Mouse (Mus musculus) liver, adult 2 months (tissue): ENCODE measurements around the gene Per2. TPM values are rescaled to one million over a fixed set of nuclear protein-coding genes. Genes with fewer than 3 reads are reported as not detected.

Experiments used
- DNase-seq: peaks from one replicate; pipeline ENCODE4 v3.0.0-alpha.2; 2011; ENCODE audit warnings: low read depth, low spot score; ENCODE audit errors: extremely low read depth
- H3K27ac ChIP-seq: fragments of 200-500 bp; replicated peaks from 2 replicates; pipeline ENCODE4 v1.5.1; 2012; ENCODE audit warnings: low read depth, mild to moderate bottlenecking, control low read depth, inconsistent platforms, low read length; ENCODE audit not compliant: insufficient read depth
- H3K27me3 ChIP-seq: fragments of 200-500 bp; 2 replicates; pipeline ENCODE4 v1.6.1; 2012; ENCODE audit warnings: mild to moderate bottlenecking, moderate library complexity, low read length, inconsistent platforms; ENCODE audit not compliant: control insufficient read depth, insufficient read depth
- H3K36me3 ChIP-seq: fragments of 200-500 bp; 2 replicates; pipeline ENCODE4 v1.6.1; 2012; ENCODE audit warnings: low read length, inconsistent platforms; ENCODE audit not compliant: control insufficient read depth, insufficient read depth
- H3K4me1 ChIP-seq: fragments of 200-500 bp; 2 replicates; pipeline ENCODE4 v1.6.1; 2011; ENCODE audit warnings: low read length; ENCODE audit not compliant: control insufficient read depth, insufficient read depth
- H3K4me3 ChIP-seq: fragments of 200-500 bp; 2 replicates; pipeline ENCODE4 v1.5.1; 2011; ENCODE audit warnings: low read depth, mild to moderate bottlenecking, control low read depth, low read length, moderate library complexity; ENCODE audit not compliant: insufficient read depth
- H3K79me2 ChIP-seq: fragments of 200-500 bp; 2 replicates; pipeline ENCODE4 v1.6.1; 2012; ENCODE audit warnings: inconsistent platforms, mild to moderate bottlenecking, low read length, moderate library complexity; ENCODE audit not compliant: control insufficient read depth, insufficient read depth
- H3K9ac ChIP-seq: fragments of 200-500 bp; 2 replicates; pipeline ENCODE4 v1.6.1; 2012; ENCODE audit warnings: low read depth, mild to moderate bottlenecking, control low read depth, inconsistent platforms, low read length
- CTCF ChIP-seq: fragments of 200-500 bp; IDR thresholded peaks from 2 replicates; pipeline ENCODE4 v1.5.1; 2011; ENCODE audit warnings: low read depth, low read length, control low read depth
- POLR2A ChIP-seq: fragments of 200-500 bp; IDR thresholded peaks from 2 replicates; pipeline ENCODE4 v1.6.1; 2011; ENCODE audit warnings: low read length, control low read depth; ENCODE audit not compliant: insufficient read depth; ENCODE audit errors: extremely low read depth
- WGBS: fragments of 180-500 bp; shearing (Covaris S2); methylation state at CpG from one replicate; pipeline ENCODE4 v1.1.7; 2018; 5-methylcytosine and 5-hydroxymethylcytosine counted together
- polyA plus RNA-seq: library from polyadenylated mRNA; depleted of rRNA; stranded (reverse); fragments of >200 nt; gene quantifications from 2 replicates; pipeline ENCODE4 v1.2.3, GENCODE M21; 2012
- total RNA-seq: library from RNA; depleted of rRNA; stranded (reverse); fragments of >200 nt; gene quantifications from 2 replicates; pipeline ENCODE4 v1.2.3, GENCODE M21; 2014

The Per2 gene
- total and polyA plus RNA-seq, 2 experiments: 4.9 to 7.7 TPM

DNA sequence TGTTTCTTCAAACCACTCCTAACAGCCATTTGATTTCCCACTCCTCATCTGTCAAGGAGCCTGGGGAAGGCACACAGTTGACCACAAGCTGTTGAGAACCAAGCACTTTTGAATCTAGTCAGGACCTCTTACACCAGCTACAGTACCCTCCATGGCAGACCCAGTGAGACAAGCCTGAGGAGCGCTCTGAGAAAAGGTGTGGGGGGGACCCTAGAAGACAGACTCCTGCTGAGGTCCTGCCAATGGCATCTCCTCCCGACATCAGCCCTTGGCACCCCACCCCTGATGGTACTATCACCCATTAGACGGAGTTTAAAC is 22.1 kb downstream of the Per2 start:
- peaks cover 29% of the 10 kb centered on the region for H3K36me3 ChIP-seq

DNA sequence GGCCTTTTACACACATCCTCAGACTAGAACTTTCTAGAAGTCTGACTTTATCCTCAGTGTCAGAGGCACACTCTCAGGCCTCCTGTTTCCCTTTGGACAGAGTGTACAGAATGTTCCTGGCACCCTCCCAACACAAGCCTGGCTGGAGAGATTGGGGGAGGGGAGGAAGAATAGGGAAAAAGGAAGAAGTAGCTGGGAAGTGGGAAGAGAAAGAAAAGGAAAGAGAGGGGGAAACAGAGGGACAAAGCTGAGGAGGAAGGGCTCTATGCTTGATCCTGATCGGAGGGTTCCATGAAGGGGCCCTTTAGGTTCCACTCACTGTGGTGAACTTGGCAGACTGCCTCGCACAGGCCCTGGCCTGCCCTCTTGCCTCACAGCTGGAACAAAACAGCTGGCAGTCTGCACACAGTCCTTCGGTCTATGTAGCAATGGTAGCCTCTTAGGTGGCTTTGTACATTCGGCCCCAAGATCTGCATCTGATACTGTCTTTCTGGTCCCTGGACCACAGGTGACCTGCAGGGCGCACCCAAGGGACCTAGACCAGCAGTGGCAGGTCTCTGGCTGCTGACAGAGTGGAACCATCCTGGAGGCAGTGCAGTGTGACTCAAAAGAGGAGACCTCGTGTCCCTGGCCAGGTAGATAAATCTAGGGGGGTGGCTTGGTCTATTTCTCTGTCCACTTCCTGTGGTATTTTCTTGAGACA is 22.6 kb downstream of the Per2 start:
- peak overlapping the region; percentile 94 for H3K27ac ChIP-seq
- H3K4me3 ChIP-seq: no peak overlapping the region
- H3K79me2 ChIP-seq: no peaks in the 10 kb centered on the region
- peaks cover 29% of the 10 kb centered on the region for H3K36me3 ChIP-seq
- WGBS: 15% methylated on average over 6 of the region's 6 CpGs
- H3K9ac ChIP-seq: peak overlapping the region; percentile 43; the same call in 1 of the 2 replicates
- no peaks in the 10 kb centered on the region for H3K27me3 ChIP-seq
- TF ChIP-seq POLR2A (no peak), CTCF (no peak)
- DNase-seq: peak; percentile 93
- peaks cover 41% of the 10 kb centered on the region for H3K4me1 ChIP-seq

More for the DNA sequence above, 22.1 kb downstream of the Per2 start:
- 91% methylated on average over 3 of the region's 3 CpGs for WGBS
- H3K4me1 ChIP-seq: peaks cover 46% of the 10 kb centered on the region
- DNase-seq: no peak
- no peaks in the 10 kb centered on the region for H3K79me2 ChIP-seq
- H3K27me3 ChIP-seq: no peaks in the 10 kb centered on the region
- H3K9ac ChIP-seq: 0 out of 2 replicates have a peak overlapping the region, but pooled peaks have one; percentile 6
- no peak overlapping the region for H3K4me3 ChIP-seq
- peak overlapping the region; percentile 94 for H3K27ac ChIP-seq
- TF ChIP-seq CTCF (no peak), POLR2A (no peak)

DNA sequence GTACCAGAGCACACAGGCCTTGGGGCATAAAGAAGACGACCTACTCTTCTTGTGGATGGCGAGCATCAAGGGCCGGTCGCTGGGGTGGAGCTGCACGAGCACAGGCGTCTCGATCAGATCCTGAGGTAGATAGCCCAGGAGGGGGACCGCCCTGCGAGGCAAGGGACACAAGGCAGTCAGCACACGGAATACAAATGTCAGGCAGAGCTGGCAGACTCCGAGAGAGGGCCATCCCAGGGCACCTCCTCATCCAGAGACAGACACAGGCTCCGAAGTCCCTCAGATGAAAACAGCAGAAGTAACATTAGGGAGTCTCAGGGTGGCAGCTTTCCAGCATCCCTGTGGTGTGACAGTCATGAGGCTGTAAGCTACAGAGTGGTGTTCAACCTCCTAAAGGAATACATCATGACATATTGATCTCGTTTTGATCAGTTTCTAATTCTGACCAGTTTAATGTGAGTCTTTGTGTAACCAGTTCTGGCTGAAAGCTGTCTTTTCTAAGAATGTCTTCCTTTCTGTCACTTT is 23.5 kb downstream of the Per2 start:
- H3K4me1 ChIP-seq: peaks cover 35% of the 10 kb centered on the region
- H3K9ac ChIP-seq: peak overlapping the region; percentile 43; the same call in 1 of the 2 replicates
- H3K27me3 ChIP-seq: no peaks in the 10 kb centered on the region
- DNase-seq: no peak
- H3K79me2 ChIP-seq: no peaks in the 10 kb centered on the region
- H3K27ac ChIP-seq: peak overlapping the region; percentile 94
- peaks cover 31% of the 10 kb centered on the region for H3K36me3 ChIP-seq
- no peak overlapping the region for H3K4me3 ChIP-seq
- 89% methylated on average over 13 of the region's 13 CpGs for WGBS
- TF ChIP-seq CTCF (no peak), POLR2A (no peak)

DNA sequence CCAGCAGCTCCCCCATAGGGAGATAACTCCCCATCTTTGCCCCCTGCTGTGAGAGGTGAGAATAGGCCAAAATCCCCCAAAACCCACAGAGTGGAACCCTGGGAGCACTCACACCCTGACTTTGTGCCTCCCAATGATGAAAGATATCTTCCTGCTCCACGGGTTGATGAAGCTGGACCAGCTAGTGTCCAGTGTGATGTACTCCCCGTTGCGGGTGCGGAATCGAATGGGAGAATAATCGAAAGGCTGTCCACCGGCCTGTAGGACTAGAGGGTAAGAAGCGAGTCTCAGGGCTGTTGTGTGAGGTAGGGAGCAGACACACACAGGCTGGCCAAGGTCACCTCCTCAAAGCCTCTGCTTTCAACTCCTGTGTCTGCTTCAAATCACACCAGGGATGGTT is 24.2 kb downstream of the Per2 start:
- Histone ChIP-seq H3K9ac (no peak overlapping the region), H3K27me3 (no peaks in the 10 kb centered on the region), H3K4me1 (peaks cover 29% of the 10 kb centered on the region), H3K79me2 (no peaks in the 10 kb centered on the region), H3K27ac (no peak overlapping the region), H3K36me3 (peaks cover 37% of the 10 kb centered on the region), H3K4me3 (no peak overlapping the region)
- TF ChIP-seq CTCF (no peak), POLR2A (no peak)
- 95% methylated on average over 8 of the region's 8 CpGs for WGBS
- no peak for DNase-seq

DNA sequence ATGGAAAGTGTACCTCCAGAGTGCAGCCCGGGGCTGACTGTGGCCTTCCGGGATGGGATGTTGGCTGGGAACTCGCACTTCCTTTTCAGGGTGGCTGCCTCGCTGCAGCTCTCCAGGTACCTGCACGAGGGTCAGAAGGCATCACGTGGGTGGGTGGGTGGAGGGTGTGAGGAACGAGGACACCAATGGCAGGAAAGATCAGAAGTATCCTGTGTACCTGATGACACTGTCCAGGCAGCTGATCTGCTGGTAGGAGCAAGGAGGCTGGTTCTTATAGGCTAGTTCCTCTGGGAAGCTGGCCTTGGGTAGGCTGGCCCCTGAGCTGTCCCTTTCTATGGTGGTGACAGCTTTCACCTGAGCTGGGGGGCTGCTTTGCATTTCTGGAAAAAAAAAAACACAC is 28.4 kb downstream of the Per2 start:
- no peaks in the 10 kb centered on the region for H3K27me3 ChIP-seq
- peaks cover 49% of the 10 kb centered on the region for H3K36me3 ChIP-seq
- no peak overlapping the region for H3K4me3 ChIP-seq
- H3K4me1 ChIP-seq: peaks cover 3% of the 10 kb centered on the region; the same call in 1 of the 2 replicates
- 78% methylated on average over 7 of the region's 7 CpGs for WGBS
- H3K79me2 ChIP-seq: no peaks in the 10 kb centered on the region
- no peak overlapping the region for H3K9ac ChIP-seq
- no peak for TF ChIP-seq POLR2A
- TF ChIP-seq CTCF: no peak
- no peak overlapping the region for H3K27ac ChIP-seq
- no peak for DNase-seq

DNA sequence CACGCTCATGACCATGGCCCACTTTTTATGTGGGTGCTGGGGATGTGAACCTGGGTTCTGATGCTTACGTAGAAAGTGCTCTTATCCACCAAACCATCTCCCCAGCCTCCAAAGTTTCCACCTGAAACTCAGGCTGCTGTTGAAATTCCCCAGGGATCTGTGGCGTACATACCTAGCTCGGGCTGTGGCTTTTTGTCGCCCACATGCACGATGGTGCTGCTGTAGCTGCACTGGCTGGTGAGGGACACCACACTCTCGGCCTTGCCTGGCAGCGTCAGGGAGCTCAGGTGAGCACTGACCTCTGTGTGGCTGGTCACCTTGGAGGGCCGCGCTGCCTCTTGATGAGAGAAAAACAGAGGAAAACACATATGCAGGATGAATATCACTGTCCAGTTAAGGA is 29.9 kb downstream of the Per2 start:
- H3K36me3 ChIP-seq: peaks cover 46% of the 10 kb centered on the region
- H3K27me3 ChIP-seq: no peaks in the 10 kb centered on the region
- no peak for TF ChIP-seq CTCF
- no peak for TF ChIP-seq POLR2A
- no peaks in the 10 kb centered on the region for H3K79me2 ChIP-seq
- no peaks in the 10 kb centered on the region for H3K4me1 ChIP-seq
- no peak for DNase-seq
- H3K4me3 ChIP-seq: no peak overlapping the region
- WGBS: 93% methylated on average over 10 of the region's 10 CpGs
- H3K27ac ChIP-seq: no peak overlapping the region
- H3K9ac ChIP-seq: no peak overlapping the region
